Mouse (Mus musculus) NIH3T3 (cell line): Measurements from ENCODE around the gene Lysmd2.
"Not testable (repeated sequence)": the region's sequence is repeated elsewhere in the genome, so short reads cannot be mapped to it uniquely, and the experiment has no call there.

ENCODE experiments used
- DNase-seq: peaks from one replicate; pipeline ENCODE4 v3.0.0-alpha.2; 2012; ENCODE audit warnings: low read depth

The Lysmd2 gene

GRCm38 (mm10) chr9:75630823-75631454 lies 5.4 kb downstream of the Lysmd2 start:
- no peak for DNase-seq

GRCm38 (mm10) chr9:75632111-75632510 lies 6.6 kb downstream of the Lysmd2 start:
- DNase-seq: no peak

DNA sequence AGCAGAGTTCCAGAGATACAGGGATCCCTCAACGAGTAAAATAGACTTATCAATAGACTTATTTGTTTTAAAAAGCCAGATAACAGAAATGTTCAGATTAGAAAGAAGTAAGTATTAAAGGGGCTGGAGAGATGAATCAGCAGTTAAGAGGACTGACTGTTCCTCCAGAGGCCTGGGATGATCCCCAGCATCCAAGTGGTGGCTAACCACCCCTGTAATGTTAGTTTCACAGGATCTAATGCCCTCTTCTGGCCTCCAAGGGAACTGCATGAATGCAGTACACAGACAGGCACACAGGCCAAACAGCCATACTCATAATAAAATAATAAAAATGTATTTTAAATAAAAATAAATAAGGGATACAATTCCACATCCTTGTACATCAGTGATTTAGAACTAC lies 7.4 kb downstream of the Lysmd2 start:
- DNase-seq: no peak

GRCm38 (mm10) chr9:75633603-75634002 lies 8.1 kb downstream of the Lysmd2 start:
- DNase-seq: no peak

DNA sequence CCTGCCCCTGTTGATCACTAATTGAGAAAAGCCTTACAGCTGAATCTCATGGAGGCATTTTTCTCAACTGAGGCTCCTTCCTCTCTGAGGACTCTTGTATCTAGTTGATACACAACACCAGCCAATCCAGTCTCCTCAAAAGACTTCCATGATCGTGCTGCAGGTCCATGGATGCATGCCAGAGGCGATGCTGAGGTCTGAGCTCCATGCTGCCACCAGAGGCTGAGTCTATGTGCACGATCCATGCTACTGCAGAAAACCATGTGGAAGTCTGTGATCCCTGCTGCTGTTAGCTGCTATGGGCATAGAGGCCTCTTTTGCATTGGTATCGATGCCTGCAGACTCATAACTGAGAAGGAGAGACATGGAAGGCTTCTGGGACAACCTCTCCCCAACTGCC lies 8.7 kb downstream of the Lysmd2 start:
- peak; percentile 9 for DNase-seq

DNA sequence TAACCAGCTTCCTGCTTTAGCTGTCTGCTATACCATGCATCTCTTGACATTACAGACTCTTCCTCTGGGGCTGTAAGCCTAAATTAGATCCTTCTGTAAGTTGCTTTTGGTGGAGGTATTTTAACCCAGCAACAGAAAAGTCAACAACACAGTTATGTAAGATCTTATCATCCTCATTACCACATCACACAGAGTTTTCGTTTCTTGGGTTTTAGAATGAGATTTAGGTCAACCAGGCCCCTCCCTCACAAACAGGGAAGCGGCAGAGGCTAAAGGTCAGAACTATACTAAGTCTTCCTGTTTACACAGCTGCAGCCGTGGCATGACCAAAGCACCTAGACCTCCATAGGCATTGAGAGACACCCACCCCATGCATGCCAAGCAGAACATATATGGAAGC lies 19.9 kb downstream of the Lysmd2 start:
- DNase-seq: no peak

DNA sequence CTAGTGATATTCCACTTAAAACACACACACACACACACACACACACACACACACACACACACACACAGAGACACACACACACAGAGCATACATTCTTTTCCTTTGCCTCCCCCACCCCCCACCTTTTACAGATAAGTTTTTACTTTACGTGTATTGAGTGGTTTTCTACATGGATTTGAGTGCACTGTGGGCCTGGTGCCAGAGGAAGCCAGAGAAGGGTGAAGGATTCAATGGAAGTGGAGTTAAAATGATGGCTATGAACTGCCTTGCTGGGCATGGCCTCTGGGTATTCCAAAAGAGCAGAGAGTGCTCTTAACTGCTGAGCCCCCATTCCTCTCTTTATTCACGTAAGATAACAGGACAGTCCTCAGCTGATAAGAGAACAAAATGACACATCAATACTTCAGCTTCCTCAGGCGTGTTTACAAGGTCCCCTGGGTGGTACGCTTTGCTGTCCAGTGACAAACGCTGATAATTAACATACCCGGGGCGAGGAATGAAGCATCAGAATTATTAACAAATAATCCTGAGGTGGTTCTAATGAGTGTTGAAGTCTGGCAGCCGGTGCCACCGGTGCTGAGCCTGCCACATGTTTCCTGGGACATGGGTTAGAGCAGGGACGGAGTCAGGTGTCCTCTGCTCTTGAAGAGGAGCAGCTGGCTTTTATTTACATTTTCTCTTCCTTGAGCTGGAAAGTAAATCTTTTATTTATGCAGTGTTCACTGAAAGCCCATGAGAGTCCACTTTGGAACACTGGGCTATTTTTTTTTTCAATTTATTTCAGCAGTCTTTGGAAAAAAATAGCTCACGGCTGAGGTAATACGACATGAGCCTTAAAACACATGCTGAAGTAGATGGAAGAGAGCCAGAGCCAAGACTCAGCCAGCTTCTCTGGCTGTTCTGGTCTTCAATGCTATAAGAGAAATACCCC lies 28.7 kb downstream of the Lysmd2 start:
- peak; percentile 59 for DNase-seq

DNA sequence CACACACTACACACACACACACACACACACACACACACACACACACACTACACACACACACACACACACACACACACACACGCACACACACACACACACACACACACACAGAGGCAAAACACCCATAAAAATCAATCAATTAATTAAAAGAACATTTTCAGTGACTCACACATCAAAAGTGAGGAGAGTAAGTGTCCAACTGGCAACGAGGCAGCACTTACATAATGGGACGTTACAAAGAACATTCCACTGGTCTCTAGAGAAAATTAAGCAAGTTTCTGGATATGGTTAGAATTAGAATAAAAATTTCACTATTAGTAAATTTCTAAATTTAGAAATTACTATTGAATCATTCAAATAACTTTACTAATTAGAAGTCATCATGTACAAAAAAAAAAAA lies 30.9 kb downstream of the Lysmd2 start:
- not testable (repeated sequence) for DNase-seq

- no peak for DNase-seq
Measured at GRCm38 (mm10) chr9:75660917-75661316, 35.4 kb downstream of the Lysmd2 start.

GRCm38 (mm10) chr9:75665364-75665763 lies 39.8 kb downstream of the Lysmd2 start:
- DNase-seq: no peak

DNA sequence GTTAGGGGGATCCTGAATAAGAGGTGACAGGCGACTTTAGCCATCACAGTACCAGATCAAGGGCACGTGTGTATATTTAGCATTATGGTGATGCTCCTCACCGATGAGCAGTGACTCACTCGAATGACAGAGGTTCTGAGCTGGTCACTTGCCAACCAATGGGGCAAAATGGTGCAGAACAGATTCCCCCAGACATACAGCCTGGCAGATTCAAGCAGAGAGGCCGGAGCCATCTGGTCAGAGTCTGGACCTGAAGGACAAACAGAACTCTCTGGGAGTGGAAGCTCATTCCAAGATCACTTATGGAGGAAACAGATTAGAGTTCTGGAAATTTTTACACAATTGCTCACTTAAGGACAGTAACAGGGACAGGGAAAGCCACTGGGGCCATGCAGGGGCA lies 41.1 kb downstream of the Lysmd2 start:
- DNase-seq: no peak

DNA sequence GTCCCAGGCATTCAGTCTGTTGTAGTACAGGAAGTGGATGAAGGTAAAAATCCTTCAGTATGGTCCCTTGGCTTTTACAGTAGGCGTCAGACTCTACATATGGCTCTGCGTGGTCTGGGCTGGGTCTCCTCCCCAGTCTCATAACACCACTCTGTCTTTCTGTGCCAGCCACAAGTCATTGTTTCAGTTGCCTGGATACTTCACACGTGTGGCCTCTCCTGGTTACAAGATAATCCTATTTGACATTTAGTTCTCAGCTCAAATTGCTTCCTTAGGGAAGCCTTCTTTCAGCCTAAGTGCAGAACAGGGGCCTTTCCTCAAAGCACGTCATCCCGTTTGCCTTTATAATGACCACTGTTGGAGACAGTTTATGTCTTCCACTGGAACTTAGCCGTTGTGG lies 47.2 kb downstream of the Lysmd2 start:
- no peak for DNase-seq

GRCm38 (mm10) chr9:75676226-75676625 lies 50.7 kb downstream of the Lysmd2 start:
- DNase-seq: no peak

GRCm38 (mm10) chr9:75678341-75678740 lies 52.8 kb downstream of the Lysmd2 start:
- no peak for DNase-seq

DNA sequence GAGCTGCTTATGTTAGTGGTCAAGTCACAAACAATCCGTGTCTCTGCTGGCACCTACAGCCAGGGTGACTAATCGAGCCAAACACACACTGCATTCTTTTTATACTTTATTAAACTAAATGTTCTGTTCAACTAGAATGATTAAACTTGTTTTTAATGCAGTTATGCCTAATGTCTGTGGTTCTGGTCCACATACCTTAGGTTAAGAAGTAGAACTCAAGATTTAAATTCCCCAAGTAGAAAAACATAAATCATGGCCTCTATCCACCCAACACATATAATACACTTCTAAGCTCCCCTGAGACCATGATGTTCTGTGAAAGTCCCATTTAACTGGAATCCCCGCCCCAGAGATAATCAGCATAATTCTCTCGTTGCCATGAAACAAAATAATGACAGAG lies 54.1 kb downstream of the Lysmd2 start:
- DNase-seq: no peak

DNA sequence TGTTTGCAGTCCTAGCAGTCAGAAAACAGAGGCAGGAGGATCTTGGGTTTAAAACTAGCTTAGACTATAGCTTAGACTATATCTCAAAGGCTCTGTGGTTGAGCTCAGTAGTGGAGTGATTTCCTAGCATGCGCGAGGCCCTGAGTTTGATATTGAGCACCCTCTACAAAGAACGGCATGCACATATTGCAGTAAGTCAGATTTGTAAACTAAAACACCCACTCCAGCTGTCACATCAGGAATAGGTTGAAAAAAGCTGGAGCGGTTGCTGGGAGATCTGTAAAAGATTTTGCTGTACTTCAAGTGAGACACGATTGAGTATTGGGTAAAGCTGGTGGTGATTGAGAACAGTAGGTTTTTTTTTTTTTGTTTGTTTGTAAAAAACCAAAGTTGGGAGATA lies 55.1 kb downstream of the Lysmd2 start:
- no peak for DNase-seq

DNA sequence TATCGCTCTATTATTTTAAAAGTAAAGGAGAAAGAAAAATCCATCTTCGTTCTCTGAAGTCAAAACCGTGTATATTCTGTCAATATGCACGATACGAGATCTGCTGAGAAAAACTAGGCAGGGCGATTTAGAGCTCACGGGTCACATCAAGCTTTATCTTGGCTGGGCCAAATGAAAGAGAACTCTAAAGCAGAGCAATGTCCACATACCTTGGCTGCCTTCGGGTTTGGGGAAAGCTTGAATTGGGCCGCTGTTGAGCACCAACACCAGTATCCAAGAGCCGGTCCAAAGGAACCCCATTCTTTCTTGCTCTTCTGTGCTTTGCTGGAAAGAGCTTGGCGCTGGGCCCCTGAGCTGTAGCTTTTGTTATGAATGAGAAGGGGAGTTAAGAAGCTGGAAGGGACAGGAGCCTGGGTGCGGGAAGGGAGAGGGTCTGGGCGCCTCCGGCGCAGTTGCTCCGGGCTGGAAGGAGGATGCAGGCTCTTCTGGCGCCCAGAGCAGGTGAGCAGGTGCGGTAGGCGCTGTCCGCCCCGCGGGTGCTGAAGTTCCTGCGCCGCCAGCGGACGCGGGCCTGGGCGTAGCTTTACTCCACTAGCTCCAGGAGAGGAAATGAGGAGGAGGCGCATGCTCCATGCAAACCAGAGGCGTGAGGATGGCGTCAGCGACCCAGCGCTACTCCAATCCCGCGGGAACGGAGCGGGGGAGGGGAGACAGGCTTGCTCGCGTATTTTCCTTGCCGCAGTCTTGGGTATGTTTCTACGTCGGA lies 58.1 kb downstream of the Lysmd2 start, which contains the start of gene Scg3:
Scg3 (minus strand) TSS at position 631 of the 766 bp plus-strand sequence.
- no peak for DNase-seq

DNA sequence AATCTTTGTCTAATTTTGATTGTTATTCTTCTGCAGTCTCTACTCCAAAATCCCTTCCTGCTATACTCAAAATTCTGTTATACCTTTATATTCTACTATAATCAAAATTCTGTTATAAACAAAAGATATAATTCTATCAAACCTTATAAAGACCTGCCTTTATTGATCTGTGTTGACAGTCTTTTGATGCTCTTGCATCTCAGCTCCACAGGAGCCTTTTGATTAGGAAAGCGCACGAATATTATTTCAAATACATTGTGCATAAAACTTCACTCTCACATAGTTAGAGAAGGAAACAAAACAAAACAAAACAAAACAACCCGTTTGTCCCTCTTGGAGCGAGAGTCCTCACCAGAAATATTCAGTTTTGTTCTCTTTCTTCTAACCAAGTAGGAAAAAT lies 58.8 kb downstream of the Lysmd2 start:
- no peak for DNase-seq

- DNase-seq: no peak
Measured at GRCm38 (mm10) chr9:75684772-75685171, 59.2 kb downstream of the Lysmd2 start.
